Mouse (Mus musculus) gastrocnemius, postnatal 36 days (tissue): ENCODE results near the gene Samd14. TPM values are rescaled to one million over a fixed set of nuclear protein-coding genes. Genes with fewer than 3 reads are reported as not detected.

Experiments
- DNase-seq, 2 experiments: peaks; one replicate each; pipeline ENCODE4 v3.0.0; 2022
- intact Hi-C: fragments of 180-260 bp; cut with DNase I; formaldehyde crosslinking; loops from one replicate; pipeline ENCODE4 v1.15.1; 2025
- total RNA-seq, 2 experiments: library from RNA; stranded (reverse); gene quantifications; 2 replicates each; pipeline ENCODE4 v1.2.3; 2021

The Samd14 gene
- total RNA-seq, 2 experiments from 2014 or later, result 0.44 to 0.56 TPM

- intact Hi-C loops, result no loop called here
- DNase-seq, result peak; percentile 72 to 79
Observed at GRCm38 (mm10) chr11:94988780-94989561, 20.7 kb upstream of the Samd14 start.

DNA sequence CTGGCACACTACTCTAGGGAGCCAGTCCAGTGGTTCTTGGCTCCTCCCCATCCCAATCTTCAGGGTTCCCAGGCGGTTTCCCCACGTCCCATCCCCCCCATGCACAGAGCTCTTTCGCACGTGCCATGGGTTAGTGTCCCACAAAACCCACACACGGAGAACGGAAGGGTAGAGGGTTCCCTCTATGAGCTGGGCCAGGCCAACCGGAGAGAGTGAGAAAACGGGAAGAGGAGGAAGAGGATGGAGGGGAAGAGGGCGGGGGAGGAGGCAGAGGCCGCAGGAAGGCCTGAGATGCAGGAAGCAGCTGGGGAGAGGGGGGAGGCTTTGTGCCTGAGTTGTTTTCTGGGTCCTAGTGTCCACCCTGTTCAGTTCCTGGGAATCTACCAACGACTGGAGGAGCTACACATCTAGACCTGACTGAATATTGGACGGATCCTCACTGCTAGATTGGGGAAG is 20.1 kb upstream of the Samd14 start:
- intact Hi-C loops, result no loop called here

DNA sequence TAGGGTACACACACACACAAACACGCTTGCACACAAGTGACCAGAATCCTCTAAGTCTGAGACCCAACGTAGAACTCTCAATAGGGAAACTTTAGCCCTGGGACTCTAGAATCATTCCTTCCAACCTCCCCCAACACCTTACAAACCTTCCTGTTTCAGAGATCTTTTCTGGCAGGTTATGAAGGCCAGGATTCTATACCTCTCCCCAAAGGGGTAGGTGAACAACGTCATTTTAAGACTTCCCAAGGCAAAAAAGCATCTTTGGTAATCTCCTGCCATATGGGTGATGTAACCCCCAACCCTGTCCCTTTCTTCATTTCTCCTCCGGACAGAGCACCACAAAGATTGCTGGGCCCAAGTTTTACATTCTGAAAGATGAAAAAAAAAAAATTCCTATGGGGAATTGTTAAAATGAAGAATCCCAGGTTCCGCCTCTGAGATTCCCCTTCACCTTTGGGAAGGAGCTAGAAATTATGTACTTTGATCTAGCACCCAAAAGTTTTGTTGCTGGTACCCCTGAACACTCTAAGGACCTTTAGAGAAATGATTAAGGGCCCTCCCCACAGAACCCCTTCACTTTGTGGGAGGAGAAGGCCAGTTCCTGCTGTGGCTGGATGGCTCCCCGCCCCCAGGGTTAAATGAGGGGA is 19.5 kb upstream of the Samd14 start:
- intact Hi-C loops, result no loop called here
- no peak for DNase-seq

More for the DNA sequence above, 20.1 kb upstream of the Samd14 start:
- DNase-seq, result peak; percentile 73 to 74

GRCm38 (mm10) chr11:94990749-94991577 is 18.7 kb upstream of the Samd14 start, which contains the start of gene Ppp1r9b:
Gene Ppp1r9b, plus strand, starts transcription at chr11:94991035.
- intact Hi-C loops, result loop anchor here (1.0 kb wide), 1 partner anchor 12 kb away; no protein-coding TSS in a partner anchor

GRCm38 (mm10) chr11:94991641-94992479 is 17.8 kb upstream of the Samd14 start:
- intact Hi-C loops, result loop anchor here (1.0 kb wide), 1 partner anchor 13 kb away; no protein-coding TSS in a partner anchor
- peak in 1 of 2 experiments; percentile 44 for DNase-seq

More at GRCm38 (mm10) chr11:94990749-94991577, 18.7 kb upstream of the Samd14 start, which contains the start of gene Ppp1r9b:
- DNase-seq, result peak; percentile 90

DNA sequence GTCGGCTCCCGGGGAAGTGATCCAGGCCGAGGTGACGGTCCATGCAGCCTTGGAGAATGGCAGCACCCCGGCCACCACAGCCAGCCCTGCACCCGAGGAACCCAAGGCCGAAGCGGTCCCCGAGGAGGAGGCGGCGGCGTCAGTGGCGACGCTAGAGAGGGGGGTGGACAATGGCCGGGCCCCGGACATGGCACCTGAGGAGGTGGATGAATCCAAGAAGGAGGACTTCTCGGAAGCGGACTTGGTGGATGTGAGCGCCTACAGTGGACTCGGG is 17.3 kb upstream of the Samd14 start:
- intact Hi-C loops, result no loop called here
- DNase-seq, result no peak

DNA sequence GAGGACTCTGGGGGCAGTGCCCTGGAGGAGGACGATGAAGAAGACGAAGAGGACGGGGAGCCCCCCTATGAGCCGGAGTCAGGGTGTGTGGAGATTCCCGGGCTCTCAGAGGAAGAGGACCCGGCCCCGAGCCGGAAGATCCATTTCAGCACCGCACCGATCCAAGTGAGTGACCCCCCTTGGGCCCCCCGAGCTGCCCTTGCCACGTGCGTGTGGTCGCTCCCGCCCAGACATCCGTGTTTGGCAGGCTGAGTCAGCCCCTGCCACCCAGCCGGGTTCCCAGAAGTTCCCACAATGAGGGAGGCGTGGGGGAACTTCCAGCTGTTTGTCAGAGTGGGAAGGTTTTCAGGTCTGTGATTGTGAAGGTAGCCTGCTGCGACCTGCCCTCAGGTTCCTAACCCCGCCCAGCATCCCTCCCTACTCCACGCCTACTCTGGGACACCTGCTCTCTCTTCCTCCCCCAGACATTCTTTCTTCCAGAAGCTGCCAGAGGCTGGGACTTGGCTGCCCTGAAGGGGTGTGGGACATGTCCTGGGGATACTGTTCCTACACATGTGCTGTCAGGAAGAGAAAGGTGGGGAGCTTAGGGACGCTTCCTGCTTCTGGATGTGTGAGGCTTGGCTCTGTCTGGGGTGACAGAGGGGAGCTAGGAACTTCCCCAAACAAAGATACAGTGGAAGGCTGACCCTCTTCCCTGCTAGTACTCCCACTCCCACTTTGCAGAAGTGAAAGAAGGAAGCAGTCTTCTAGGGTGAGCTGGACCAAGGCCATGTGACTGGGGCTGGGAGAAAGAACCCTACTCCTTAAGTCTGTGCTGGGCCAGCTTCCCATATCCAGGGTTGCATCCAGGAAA is 16.7 kb upstream of the Samd14 start:
- intact Hi-C loops, result no loop called here
- no peak for DNase-seq

GRCm38 (mm10) chr11:94994208-94994814 is 15.4 kb upstream of the Samd14 start:
- intact Hi-C loops, result no loop called here
- DNase-seq, result no peak

GRCm38 (mm10) chr11:94994947-94995772 is 14.5 kb upstream of the Samd14 start:
- intact Hi-C loops, result no loop called here
- DNase-seq, result no peak

DNA sequence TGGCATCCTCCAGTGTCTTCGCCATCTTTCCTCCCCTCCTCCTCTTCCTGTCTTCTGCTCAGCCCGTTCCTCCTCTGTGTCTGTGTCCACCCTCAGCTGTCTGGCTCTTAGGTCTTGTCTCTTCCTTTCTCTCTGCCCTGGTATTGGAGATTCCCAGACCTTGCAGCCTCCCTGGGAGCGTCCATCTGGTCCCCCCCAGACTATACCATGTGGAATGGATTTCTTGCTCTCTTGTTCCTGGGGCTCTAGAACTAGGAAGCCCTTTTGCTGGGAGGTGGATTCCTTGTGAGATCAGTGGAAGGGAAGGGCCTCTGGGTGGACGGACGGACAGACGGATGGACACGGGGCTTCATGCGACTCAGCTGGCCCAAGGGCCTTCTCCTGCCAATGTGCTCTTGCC is 13.6 kb upstream of the Samd14 start:
- DNase-seq, result no peak
- intact Hi-C loops, result no loop called here

GRCm38 (mm10) chr11:94996984-94997383 is 12.7 kb upstream of the Samd14 start:
- DNase-seq, result no peak

DNA sequence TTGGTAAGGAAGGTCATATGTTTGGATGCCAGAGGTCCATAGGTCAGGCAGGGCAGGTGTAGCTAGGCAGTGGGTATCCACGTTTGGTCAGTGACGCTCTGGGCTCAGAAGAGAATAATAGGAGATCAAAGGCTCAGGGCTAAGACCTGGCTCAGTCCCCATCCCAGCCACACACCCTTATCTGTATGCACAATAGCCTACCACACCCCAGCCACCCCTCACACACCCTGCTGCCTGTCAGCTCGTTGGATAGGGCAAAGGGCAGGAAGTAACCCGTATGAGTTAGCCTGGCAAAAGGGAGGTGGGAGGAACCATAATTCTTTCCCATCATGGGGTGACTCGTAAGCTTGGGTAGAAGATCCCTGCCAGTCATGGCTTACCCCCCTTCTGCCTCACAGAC is 12.1 kb upstream of the Samd14 start:
- DNase-seq, result no peak
- intact Hi-C loops, result no loop called here

More at GRCm38 (mm10) chr11:94996984-94997383, 12.7 kb upstream of the Samd14 start:
- intact Hi-C loops, result no loop called here

- no peak for DNase-seq
- intact Hi-C loops, result loop anchor here (2.0 kb wide), 1 partner anchor 57 kb away; no protein-coding TSS in a partner anchor
Observed at GRCm38 (mm10) chr11:94998041-94998531, 11.6 kb upstream of the Samd14 start.

DNA sequence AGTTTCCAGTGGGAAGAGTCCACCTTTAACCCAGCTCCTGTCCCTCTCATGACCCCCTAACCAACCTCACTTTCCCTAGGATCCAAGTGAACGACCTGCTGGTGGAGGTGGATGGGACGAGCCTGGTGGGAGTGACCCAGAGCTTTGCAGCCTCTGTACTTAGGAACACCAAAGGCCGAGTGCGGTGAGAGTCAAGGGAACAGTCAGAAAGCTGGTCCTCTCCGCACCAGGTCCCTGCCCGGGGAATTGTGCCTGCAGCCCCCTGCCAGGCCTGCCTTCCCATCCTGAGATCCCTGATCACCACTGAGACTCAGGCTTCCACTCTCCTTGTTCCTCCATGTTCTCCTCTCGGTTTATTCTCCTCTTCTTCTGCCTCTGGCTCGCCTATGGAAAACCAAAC is 9.6 kb upstream of the Samd14 start:
- intact Hi-C loops, result no loop called here
- DNase-seq, result no peak

- intact Hi-C loops, result no loop called here
- DNase-seq, result peak in 1 of 2 experiments; percentile 34
Observed at GRCm38 (mm10) chr11:95000548-95000947, 9.1 kb upstream of the Samd14 start.

DNA sequence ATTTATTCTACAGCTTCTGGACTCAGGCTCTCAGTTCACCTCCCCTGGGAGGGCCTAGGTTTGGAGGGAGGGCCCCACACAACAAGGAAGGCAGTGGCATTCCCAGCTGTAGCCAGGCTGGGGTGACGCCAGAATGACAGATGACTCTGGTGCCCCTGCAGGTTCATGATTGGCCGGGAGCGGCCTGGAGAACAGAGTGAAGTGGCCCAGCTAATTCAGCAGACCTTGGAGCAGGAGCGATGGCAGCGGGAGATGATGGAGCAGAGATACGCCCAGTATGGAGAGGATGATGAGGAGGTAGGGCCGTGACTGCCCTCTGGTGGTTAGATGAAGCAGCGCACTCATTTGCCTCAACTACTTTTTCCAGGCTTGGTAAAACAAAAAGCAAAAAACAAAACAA is 8.6 kb upstream of the Samd14 start:
- intact Hi-C loops, result no loop called here
- peak; percentile 36 to 74 for DNase-seq

GRCm38 (mm10) chr11:95001584-95002347 is 7.9 kb upstream of the Samd14 start:
- no peak for DNase-seq
- intact Hi-C loops, result no loop called here
